Mouse (Mus musculus): ENCODE results near the gene Pabpc4. TPM values are rescaled to one million over a fixed set of nuclear protein-coding genes. Genes with fewer than 3 reads are reported as not detected.
"Not testable (repeated sequence)": the region's sequence is repeated elsewhere in the genome, so short reads cannot be mapped to it uniquely, and the experiment has no call there.

Pabpc4 gene
- polyA plus RNA-seq, 1 experiment from 2014 or later: 28.4 TPM

GRCm38 (mm10) chr4:123254617-123255016, 7.5 kb upstream of the Pabpc4 start:
- no peaks in the 10 kb centered on the region for H3K4me1 ChIP-seq
- no peak overlapping the region for H3K9ac ChIP-seq (replicated peaks)
- H3K27ac ChIP-seq (replicated peaks): no peak overlapping the region
- no peaks in the 10 kb centered on the region for H3K36me3 ChIP-seq
- no peaks in the 10 kb centered on the region for H3K27me3 ChIP-seq
- ATAC-seq (replicated peaks): peak; percentile 57; the same call in 1 of the 2 replicates
- H3K4me2 ChIP-seq (replicated peaks): no peak overlapping the region
- no peak overlapping the region for H3K4me3 ChIP-seq
- no peaks in the 10 kb centered on the region for H3K9me3 ChIP-seq
- WGBS: 16% methylated on average over 5 of the region's 5 CpGs

GRCm38 (mm10) chr4:123260071-123260746, 1.9 kb upstream of the Pabpc4 start:
- Histone ChIP-seq H3K4me1 (no peaks in the 10 kb centered on the region), H3K9ac (replicated peaks) (no peak overlapping the region), H3K4me3 (no peak overlapping the region), H3K27ac (replicated peaks) (no peak overlapping the region), H3K4me2 (replicated peaks) (no peak overlapping the region), H3K9me3 (no peaks in the 10 kb centered on the region), H3K27me3 (no peaks in the 10 kb centered on the region), H3K36me3 (no peaks in the 10 kb centered on the region)
- no peak for ATAC-seq (replicated peaks)
- WGBS: 50% methylated on average over 8 of the region's 8 CpGs

- no peaks in the 10 kb centered on the region for H3K4me1 ChIP-seq
- H3K4me3 ChIP-seq: no peak overlapping the region
- H3K9ac ChIP-seq (replicated peaks): no peak overlapping the region
Measured at GRCm38 (mm10) chr4:123271063-123271462, 8.9 kb downstream of the Pabpc4 start.

GRCm38 (mm10) chr4:123280117-123280516, 18.0 kb downstream of the Pabpc4 start:
- WGBS: 73% methylated on average over 3 of the region's 3 CpGs
- no peak overlapping the region for H3K27ac ChIP-seq (replicated peaks)
- H3K9ac ChIP-seq (replicated peaks): no peak overlapping the region
- no peaks in the 10 kb centered on the region for H3K36me3 ChIP-seq
- H3K9me3 ChIP-seq: no peaks in the 10 kb centered on the region
- no peaks in the 10 kb centered on the region for H3K27me3 ChIP-seq
- H3K4me1 ChIP-seq: peaks cover 15% of the 10 kb centered on the region
- ATAC-seq (replicated peaks): no peak
- no peak overlapping the region for H3K4me2 ChIP-seq (replicated peaks)
- H3K4me3 ChIP-seq: no peak overlapping the region

More at GRCm38 (mm10) chr4:123271063-123271462, 8.9 kb downstream of the Pabpc4 start:
- ATAC-seq (replicated peaks): no peak
- no peak overlapping the region for H3K27ac ChIP-seq (replicated peaks)
- WGBS: 86% methylated on average over 3 of the region's 3 CpGs
- no peaks in the 10 kb centered on the region for H3K27me3 ChIP-seq
- no peaks in the 10 kb centered on the region for H3K9me3 ChIP-seq
- H3K4me2 ChIP-seq (replicated peaks): no peak overlapping the region
- no peaks in the 10 kb centered on the region for H3K36me3 ChIP-seq

- Histone ChIP-seq H3K4me1 (peaks cover 26% of the 10 kb centered on the region), H3K9me3 (no peaks in the 10 kb centered on the region), H3K4me2 (replicated peaks) (peak overlapping the region; percentile 77), H3K27ac (replicated peaks) (peak overlapping the region; percentile 75), H3K27me3 (no peaks in the 10 kb centered on the region), H3K36me3 (peaks cover 5% of the 10 kb centered on the region; the same call in 1 of the 2 replicates), H3K4me3 (peak overlapping the region; percentile 82), H3K9ac (replicated peaks) (peak overlapping the region; percentile 75)
- peak; percentile 86 for ATAC-seq (replicated peaks)
- WGBS: under 1% methylated on average over 25 of the region's 25 CpGs
Measured at GRCm38 (mm10) chr4:123282500-123282899, 20.3 kb downstream of the Pabpc4 start.

- H3K27ac ChIP-seq (replicated peaks); H3K9me3 ChIP-seq; H3K27me3 ChIP-seq; H3K36me3 ChIP-seq: not testable (repeated sequence)
- peaks cover 26% of the 10 kb centered on the region for H3K4me1 ChIP-seq
- H3K9ac ChIP-seq (replicated peaks): peak overlapping the region; percentile 75
- WGBS: under 1% methylated on average over 52 of the region's 55 CpGs
- H3K4me3 ChIP-seq: peak overlapping the region; percentile 82
- peak; percentile 62 for ATAC-seq (replicated peaks)
- peak overlapping the region; percentile 77 for H3K4me2 ChIP-seq (replicated peaks)
Measured at GRCm38 (mm10) chr4:123282915-123283674, 20.9 kb downstream of the Pabpc4 start.

DNA sequence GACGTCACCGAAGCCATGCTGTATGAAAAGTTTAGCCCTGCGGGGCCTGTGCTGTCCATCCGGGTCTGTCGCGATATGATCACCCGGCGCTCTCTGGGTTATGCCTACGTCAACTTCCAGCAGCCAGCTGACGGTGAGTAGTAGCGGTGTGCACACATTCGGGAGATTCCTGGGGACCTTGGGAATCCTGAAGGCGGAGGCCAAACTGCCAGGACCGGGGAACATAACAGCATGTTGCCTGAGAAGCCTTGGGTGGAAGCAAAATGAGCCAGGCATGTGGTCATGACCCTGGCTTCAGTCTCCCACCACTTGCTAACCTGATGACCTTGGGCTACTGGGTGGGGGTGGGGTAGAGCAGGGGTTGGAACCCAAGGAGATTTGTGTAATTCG, 21.5 kb downstream of the Pabpc4 start:
- H3K9me3 ChIP-seq; ATAC-seq (replicated peaks); H3K27me3 ChIP-seq; H3K27ac ChIP-seq (replicated peaks): not testable (repeated sequence)
- Histone ChIP-seq H3K9ac (replicated peaks) (peak overlapping the region; percentile 75), H3K4me3 (peak overlapping the region; percentile 82), H3K4me1 (peaks cover 26% of the 10 kb centered on the region), H3K36me3 (peaks cover 14% of the 10 kb centered on the region), H3K4me2 (replicated peaks) (peak overlapping the region; percentile 77)
- WGBS: under 1% methylated on average over 15 of the region's 15 CpGs

DNA sequence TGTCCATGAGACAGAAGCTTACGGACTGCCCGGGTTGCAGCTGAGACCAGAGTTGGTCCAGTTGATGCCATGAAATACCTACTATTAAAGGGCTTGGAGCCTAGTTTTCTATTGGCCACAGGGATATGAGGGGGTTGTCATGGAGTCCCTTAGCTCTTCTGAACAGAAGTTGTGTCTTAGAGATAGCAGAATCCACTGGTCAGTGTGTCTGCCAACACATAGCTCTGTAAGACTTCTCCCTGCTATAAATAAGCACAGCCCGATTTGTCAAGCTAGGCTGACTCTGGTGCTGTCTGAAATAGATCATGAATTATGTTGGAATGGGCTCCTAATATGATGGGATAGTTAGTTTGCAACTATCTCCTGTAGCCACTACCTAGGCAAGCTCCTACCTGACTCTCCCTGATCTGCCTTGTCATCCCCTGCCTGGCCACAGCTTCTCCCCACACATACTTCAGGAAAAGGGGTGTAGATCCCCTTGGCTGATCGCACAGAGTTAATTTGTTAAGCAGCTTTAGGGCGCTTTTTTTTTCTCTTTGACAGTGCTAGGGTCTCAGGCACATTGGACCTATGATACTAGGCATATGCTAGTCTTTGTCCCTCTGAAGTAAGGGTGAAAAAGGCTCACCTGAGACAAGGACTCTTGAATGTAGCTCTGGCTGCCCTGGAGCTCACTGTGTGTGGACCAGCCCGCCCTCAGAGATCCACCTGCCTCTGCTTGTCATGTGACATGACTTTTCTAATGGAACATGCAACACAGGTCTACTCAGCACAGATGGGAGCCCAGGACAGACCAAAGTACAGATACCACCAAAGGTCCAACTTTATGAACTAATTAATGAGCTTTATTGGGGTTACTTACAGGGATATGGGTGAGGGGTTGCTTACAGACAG, 22.8 kb downstream of the Pabpc4 start:
- no peak overlapping the region for H3K27ac ChIP-seq (replicated peaks)
- ATAC-seq (replicated peaks): no peak
- no peaks in the 10 kb centered on the region for H3K9me3 ChIP-seq
- peaks cover 25% of the 10 kb centered on the region for H3K36me3 ChIP-seq
- H3K4me1 ChIP-seq: peaks cover 26% of the 10 kb centered on the region
- 86% methylated on average over 6 of the region's 6 CpGs for WGBS
- peak overlapping the region; percentile 77 for H3K4me2 ChIP-seq (replicated peaks)
- H3K9ac ChIP-seq (replicated peaks): no peak overlapping the region
- H3K27me3 ChIP-seq: no peaks in the 10 kb centered on the region
- H3K4me3 ChIP-seq: peak overlapping the region; percentile 82

DNA sequence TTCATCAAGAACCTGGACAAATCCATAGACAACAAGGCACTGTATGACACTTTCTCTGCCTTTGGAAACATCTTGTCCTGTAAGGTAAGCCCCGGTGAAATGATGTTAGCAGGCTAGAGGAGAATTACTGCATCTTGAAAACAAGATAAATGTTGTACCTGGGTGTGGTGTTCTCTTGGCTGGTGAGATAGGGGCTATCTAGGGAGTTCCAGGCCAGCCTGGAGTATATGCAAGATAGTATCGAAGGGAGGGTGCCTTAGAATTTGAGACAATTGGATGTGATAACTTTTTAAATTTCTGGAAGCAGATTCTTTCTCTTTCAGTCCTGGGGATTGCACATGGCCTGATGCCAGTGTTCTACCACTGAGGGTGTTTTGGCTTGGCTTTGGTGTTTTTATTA, 24.6 kb downstream of the Pabpc4 start:
- H3K27me3 ChIP-seq: no peaks in the 10 kb centered on the region
- no peak overlapping the region for H3K4me3 ChIP-seq
- no peaks in the 10 kb centered on the region for H3K9me3 ChIP-seq
- H3K36me3 ChIP-seq: peaks cover 39% of the 10 kb centered on the region
- H3K4me2 ChIP-seq (replicated peaks): no peak overlapping the region
- ATAC-seq (replicated peaks): no peak
- H3K9ac ChIP-seq (replicated peaks): no peak overlapping the region
- H3K4me1 ChIP-seq: peaks cover 26% of the 10 kb centered on the region
- WGBS: 93% methylated on average over 2 of the region's 2 CpGs
- no peak overlapping the region for H3K27ac ChIP-seq (replicated peaks)

- Histone ChIP-seq H3K27ac (replicated peaks) (no peak overlapping the region), H3K4me2 (replicated peaks) (no peak overlapping the region), H3K9me3 (no peaks in the 10 kb centered on the region), H3K4me3 (no peak overlapping the region), H3K27me3 (no peaks in the 10 kb centered on the region), H3K9ac (replicated peaks) (no peak overlapping the region), H3K4me1 (peaks cover 21% of the 10 kb centered on the region), H3K36me3 (peaks cover 61% of the 10 kb centered on the region)
- no peak for ATAC-seq (replicated peaks)
- WGBS: 91% methylated on average over 12 of the region's 12 CpGs
Measured at GRCm38 (mm10) chr4:123289038-123289437, 26.9 kb downstream of the Pabpc4 start.

DNA sequence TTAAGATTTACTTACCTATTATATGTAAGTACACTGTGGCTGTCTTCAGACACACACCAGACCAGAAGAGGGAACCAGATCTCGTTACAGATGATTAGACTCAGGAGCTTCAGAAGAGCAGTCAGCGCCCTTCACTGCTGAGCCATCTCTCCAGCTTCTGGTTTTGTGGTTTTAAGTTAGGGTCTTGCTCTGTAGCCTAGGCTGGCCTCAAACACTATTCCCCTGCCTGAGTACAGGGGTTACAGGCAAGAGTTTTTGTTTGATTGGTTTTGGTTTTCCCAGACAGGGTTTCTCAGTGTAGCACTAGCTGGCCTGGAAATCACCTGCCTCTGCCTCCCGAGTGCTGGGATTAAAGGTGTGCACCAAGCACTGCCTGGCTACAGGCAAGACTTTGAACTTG, 30.2 kb downstream of the Pabpc4 start:
- 87% methylated on average over 3 of the region's 3 CpGs for WGBS
- no peaks in the 10 kb centered on the region for H3K9me3 ChIP-seq
- H3K27ac ChIP-seq (replicated peaks): no peak overlapping the region
- no peaks in the 10 kb centered on the region for H3K4me1 ChIP-seq
- H3K4me3 ChIP-seq: no peak overlapping the region
- no peak overlapping the region for H3K4me2 ChIP-seq (replicated peaks)
- H3K9ac ChIP-seq (replicated peaks): no peak overlapping the region
- H3K27me3 ChIP-seq: no peaks in the 10 kb centered on the region
- H3K36me3 ChIP-seq: peaks cover 84% of the 10 kb centered on the region
- ATAC-seq (replicated peaks): no peak

- Histone ChIP-seq H3K36me3 (peaks cover 84% of the 10 kb centered on the region), H3K4me1 (no peaks in the 10 kb centered on the region), H3K4me2 (replicated peaks) (no peak overlapping the region), H3K27me3 (no peaks in the 10 kb centered on the region), H3K27ac (replicated peaks) (no peak overlapping the region), H3K4me3 (no peak overlapping the region), H3K9me3 (no peaks in the 10 kb centered on the region), H3K9ac (replicated peaks) (no peak overlapping the region)
- WGBS: 94% methylated on average over 7 of the region's 7 CpGs
- ATAC-seq (replicated peaks): no peak
Measured at GRCm38 (mm10) chr4:123292989-123293388, 30.8 kb downstream of the Pabpc4 start.
